Mouse (Mus musculus) layer of hippocampus, postnatal 25 days (tissue): Measurements from ENCODE around the gene Bcl2. TPM values are rescaled to one million over a fixed set of nuclear protein-coding genes. Genes with fewer than 3 reads are reported as not detected.
"Not testable (repeated sequence)": the region's sequence is repeated elsewhere in the genome, so short reads cannot be mapped to it uniquely, and the experiment has no call there.

Experiments
- DNase-seq, 2 experiments: peaks; one replicate each; pipeline ENCODE4 v3.0.0; 2022; ENCODE audit warnings: mixed read lengths in 2 of 2, low spot score in 1 of 2; ENCODE audit errors: extremely low spot score in 1 of 2
- total RNA-seq, 2 experiments: library from RNA; stranded (reverse); gene quantifications; 2 replicates each; pipeline ENCODE4 v1.2.3; 2021

Gene Bcl2
- total RNA-seq, 2 experiments from 2014 or later, result 8.3 to 9.0 TPM

- DNase-seq, result no peak
These were observed 147.7 kb downstream of the Bcl2 start for GRCm38 (mm10) chr1:106566120-106567086.

GRCm38 (mm10) chr1:106565238-106565637, 148.8 kb downstream of the Bcl2 start:
- DNase-seq, result no peak

- DNase-seq, result no peak
These were observed 149.6 kb downstream of the Bcl2 start for GRCm38 (mm10) chr1:106564436-106564835.

- no peak for DNase-seq
These were observed 151.3 kb downstream of the Bcl2 start for GRCm38 (mm10) chr1:106562751-106563150.

GRCm38 (mm10) chr1:106561085-106561760, 152.9 kb downstream of the Bcl2 start:
- no peak for DNase-seq

- no peak for DNase-seq
These were observed 154.0 kb downstream of the Bcl2 start for GRCm38 (mm10) chr1:106560105-106560504.

GRCm38 (mm10) chr1:106559116-106559605, 154.9 kb downstream of the Bcl2 start:
- DNase-seq, result no peak

- DNase-seq, result no peak
These were observed 158.4 kb downstream of the Bcl2 start for GRCm38 (mm10) chr1:106555498-106556168.

- no peak for DNase-seq
These were observed 159.9 kb downstream of the Bcl2 start for GRCm38 (mm10) chr1:106553846-106554802.

- DNase-seq, result no peak
These were observed 161.2 kb downstream of the Bcl2 start for GRCm38 (mm10) chr1:106552856-106553255.

- DNase-seq, result no peak
These were observed 163.5 kb downstream of the Bcl2 start for GRCm38 (mm10) chr1:106550580-106550979.

GRCm38 (mm10) chr1:106549025-106549424, 165.0 kb downstream of the Bcl2 start:
- DNase-seq, result no peak

- DNase-seq, result peak; percentile 19 to 72
These were observed 169.1 kb downstream of the Bcl2 start for GRCm38 (mm10) chr1:106544817-106545612.

- DNase-seq, result peak; percentile 17 to 60
These were observed 171.3 kb downstream of the Bcl2 start for GRCm38 (mm10) chr1:106542731-106543130.

GRCm38 (mm10) chr1:106541851-106542250, 172.2 kb downstream of the Bcl2 start:
- DNase-seq, result no peak

GRCm38 (mm10) chr1:106540130-106540529, 173.9 kb downstream of the Bcl2 start:
- no peak for DNase-seq

GRCm38 (mm10) chr1:106539029-106539428, 175.0 kb downstream of the Bcl2 start:
- no peak for DNase-seq

GRCm38 (mm10) chr1:106534835-106535234, 179.2 kb downstream of the Bcl2 start:
- DNase-seq, result not testable (repeated sequence)

- no peak for DNase-seq
These were observed 184.5 kb downstream of the Bcl2 start for GRCm38 (mm10) chr1:106529570-106529969.
